Mouse (Mus musculus) MEL (cell line): ENCODE results near the gene Slc29a1.

Experiments
- CTCF ChIP-seq, 3 experiments: IDR thresholded peaks in 2 of 3; conservative IDR thresholded peaks in 1 of 3; 2 replicates each; pipeline ENCODE4 v1.5.1; 2011 to 2012; ENCODE audit warnings: low read length in 3 of 3, low read depth in 2 of 3, mild to moderate bottlenecking in 2 of 3, improper control_type of control experiment in 1 of 3, inconsistent platforms in 1 of 3, mixed read lengths in 1 of 3, moderate library complexity in 1 of 3; ENCODE audit not compliant: control insufficient read depth in 1 of 3, insufficient read depth in 1 of 3, poor library complexity in 1 of 3, severe bottlenecking in 1 of 3
- EP300 ChIP-seq, 2 experiments: IDR thresholded peaks; 2 replicates each; pipeline ENCODE4 v1.6.1; 2011; ENCODE audit warnings: improper control_type of control experiment in 2 of 2, low read length in 2 of 2, low read depth in 1 of 2, mild to moderate bottlenecking in 1 of 2
- GATA1 ChIP-seq: IDR thresholded peaks from 2 replicates; pipeline ENCODE4 v1.6.1; 2011; ENCODE audit warnings: low read depth, low read length, improper control_type of control experiment
- KAT2A ChIP-seq: conservative IDR thresholded peaks from 2 replicates; pipeline ENCODE4 v1.6.1; 2012; ENCODE audit warnings: low read depth, low read length, improper control_type of control experiment, inconsistent platforms
- POLR2A ChIP-seq, 2 experiments: IDR thresholded peaks; 2 replicates each; pipeline ENCODE4 v1.6.1; 2011 to 2012; ENCODE audit warnings: low read length in 2 of 2, mild to moderate bottlenecking in 2 of 2, control low read depth in 1 of 2, improper control_type of control experiment in 1 of 2, low read depth in 1 of 2, moderate library complexity in 1 of 2; ENCODE audit not compliant: control insufficient read depth in 1 of 2, insufficient read depth in 1 of 2, poor library complexity in 1 of 2
- TAL1 ChIP-seq: IDR thresholded peaks from 2 replicates; pipeline ENCODE4 v1.6.1; 2012; ENCODE audit warnings: mild to moderate bottlenecking, inconsistent platforms, low read length, moderate library complexity, mixed read lengths
- USF1 ChIP-seq: IDR thresholded peaks from 2 replicates; pipeline ENCODE4 v1.6.1; 2014; ENCODE audit warnings: low read depth, mild to moderate bottlenecking, inconsistent platforms, low read length, improper control_type of control experiment, moderate library complexity
- ZMIZ1 ChIP-seq: IDR thresholded peaks from 2 replicates; pipeline ENCODE4 v1.6.1; 2012; ENCODE audit warnings: low read depth, mild to moderate bottlenecking, inconsistent platforms, low read length, improper control_type of control experiment, moderate library complexity

DNA sequence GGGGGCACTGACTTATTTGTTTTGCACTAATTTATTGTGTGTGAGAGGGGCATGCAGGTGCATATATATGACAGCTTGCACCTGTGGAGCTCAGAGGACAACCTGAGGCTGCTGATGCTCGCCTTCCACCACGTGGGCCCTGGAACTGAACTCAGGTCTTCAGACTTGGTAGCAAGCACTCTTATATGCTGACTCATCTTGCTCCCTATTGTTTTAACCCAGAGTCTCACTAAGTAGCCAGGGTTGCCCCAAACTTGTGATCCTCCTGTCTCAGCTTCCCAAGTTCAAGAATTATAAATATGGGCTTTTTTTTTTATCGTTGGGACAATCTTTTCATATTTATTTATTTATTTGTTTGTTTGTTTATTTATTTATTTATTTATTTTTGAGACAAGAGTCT is 31.6 kb upstream of the Slc29a1 start:
- TF ChIP-seq CTCF (IDR thresholded peaks at IDR 0.05 in 2 of 3, conservative IDR thresholded peaks at IDR 0.05 in 1 of 3; ENCODE audit: control insufficient read depth in 1 of 3, insufficient read depth in 1 of 3, low read depth in 2 of 3, low read length in 3 of 3, poor library complexity in 1 of 3, severe bottlenecking in 1 of 3) (no peak), KAT2A (no peak), POLR2A (IDR thresholded peaks at IDR 0.05; ENCODE audit: control insufficient read depth in 1 of 2, insufficient read depth in 1 of 2, low read depth in 1 of 2, low read length in 2 of 2, poor library complexity in 1 of 2) (no peak), EP300 (IDR thresholded peaks at IDR 0.05; ENCODE audit: low read depth in 1 of 2, low read length in 2 of 2) (no peak), GATA1 (no peak), ZMIZ1 (no peak), TAL1 (no peak), USF1 (no peak)
